Mouse (Mus musculus) telencephalon, adult 2 months (tissue): ENCODE data around the gene Ptprz1.

ENCODE experiments used
- DNase-seq: peaks from one replicate; pipeline ENCODE4 v3.0.0-alpha.2; 2011; ENCODE audit warnings: low read depth, low spot score

Ptprz1 gene

DNA sequence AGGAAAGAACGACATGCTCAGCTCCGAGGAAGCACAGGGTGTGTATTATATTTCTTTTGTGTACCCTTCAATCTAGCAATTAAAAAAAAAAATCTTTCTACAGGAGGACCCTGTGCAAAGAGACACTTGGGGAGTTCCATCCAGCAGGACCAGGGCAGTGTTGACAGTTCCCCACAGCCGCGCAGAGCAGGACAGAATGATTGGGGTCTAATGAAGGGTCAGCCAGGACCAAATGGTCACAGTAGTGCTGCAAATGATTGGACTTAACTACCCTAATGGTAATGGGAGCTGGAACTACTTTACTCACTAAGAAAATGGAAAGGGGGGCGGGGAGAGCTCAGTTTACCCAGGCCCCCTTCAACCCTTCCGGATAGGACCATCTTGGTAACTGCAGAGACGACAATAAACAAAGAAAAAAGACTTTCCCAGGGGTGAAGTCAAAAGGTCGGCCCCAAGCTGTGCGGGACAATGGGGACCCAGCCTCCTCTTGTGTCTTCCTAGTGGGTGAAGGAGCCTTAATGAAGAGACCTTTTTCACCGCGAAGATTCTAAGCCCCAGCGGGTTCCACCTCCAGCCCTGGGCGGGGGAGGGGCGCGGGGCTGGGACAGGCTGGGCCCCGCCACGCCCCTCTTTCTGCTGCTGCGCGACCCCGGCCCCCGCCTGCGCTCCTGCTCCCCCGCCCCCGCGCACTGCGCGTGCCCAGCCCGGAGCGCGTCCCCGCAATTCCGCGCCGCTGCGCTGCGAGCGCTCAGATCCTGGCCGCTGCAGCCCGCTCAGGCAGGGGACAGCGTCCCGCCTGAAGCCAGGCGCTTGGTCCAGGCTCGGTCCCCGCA, at the start of gene Ptprz1:
TSS of gene Ptprz1 (plus strand) at position 722 of the 833 bp plus-strand sequence.
- no peak for DNase-seq

DNA sequence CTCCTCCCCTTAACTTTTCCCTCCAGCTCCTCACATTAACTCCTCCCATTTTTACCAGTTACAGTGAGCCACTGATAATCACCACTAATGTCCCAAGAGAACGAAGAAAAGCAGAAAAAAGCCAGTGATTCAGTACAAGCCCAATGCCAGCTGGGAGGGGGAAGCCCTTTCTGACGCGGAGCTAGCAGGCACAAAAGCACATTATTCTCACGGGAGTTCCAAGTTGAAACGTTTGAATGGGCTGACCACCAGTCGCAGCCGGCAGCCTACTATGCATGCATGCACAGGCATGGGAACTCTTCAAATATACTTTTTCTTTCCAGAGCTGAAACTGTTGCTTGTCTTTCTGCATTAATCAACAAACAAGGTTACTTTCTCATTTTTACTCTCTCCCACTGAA, 41.7 kb upstream of the Ptprz1 start:
- DNase-seq = no peak

DNA sequence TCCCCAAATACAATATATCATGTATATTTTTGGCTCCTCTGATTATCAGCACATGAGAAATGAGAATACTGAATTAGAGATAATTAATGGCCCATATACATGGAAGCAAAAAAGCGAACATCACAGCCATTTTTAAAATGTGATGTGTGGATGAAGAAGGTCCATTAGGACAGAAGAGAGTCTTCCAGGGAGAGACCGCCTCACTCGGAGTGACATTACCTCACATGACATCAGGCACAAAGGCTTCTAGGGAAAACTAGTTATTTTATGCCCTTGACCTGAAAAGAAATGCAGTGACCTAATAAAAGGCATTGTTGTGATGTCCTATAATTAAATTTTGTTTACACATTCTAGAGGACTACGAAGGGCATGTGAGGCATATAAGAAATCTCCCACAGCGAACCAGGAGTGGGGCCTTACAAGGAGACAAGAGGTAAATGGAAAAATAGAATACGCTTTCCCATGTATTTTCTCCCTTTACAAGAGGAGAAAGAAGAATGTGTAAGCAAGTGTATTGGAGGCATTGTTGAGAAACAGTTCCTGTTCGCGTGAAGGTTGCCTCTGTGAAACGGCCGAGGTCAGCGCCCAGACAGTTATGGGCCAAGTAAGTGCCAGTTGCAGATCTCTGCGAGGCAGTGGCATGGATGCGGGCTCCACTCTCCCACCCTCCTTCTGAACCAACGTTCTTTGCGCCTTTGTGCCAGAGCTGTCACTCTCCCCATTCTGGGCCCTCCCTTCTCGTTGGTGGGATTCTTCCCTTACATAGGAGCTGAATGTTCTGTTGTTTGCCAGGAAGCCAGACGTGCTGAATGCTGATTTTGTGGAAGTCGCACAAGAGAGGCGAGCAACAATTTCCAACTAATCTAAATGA, 41.0 kb upstream of the Ptprz1 start:
- DNase-seq = no peak

DNA sequence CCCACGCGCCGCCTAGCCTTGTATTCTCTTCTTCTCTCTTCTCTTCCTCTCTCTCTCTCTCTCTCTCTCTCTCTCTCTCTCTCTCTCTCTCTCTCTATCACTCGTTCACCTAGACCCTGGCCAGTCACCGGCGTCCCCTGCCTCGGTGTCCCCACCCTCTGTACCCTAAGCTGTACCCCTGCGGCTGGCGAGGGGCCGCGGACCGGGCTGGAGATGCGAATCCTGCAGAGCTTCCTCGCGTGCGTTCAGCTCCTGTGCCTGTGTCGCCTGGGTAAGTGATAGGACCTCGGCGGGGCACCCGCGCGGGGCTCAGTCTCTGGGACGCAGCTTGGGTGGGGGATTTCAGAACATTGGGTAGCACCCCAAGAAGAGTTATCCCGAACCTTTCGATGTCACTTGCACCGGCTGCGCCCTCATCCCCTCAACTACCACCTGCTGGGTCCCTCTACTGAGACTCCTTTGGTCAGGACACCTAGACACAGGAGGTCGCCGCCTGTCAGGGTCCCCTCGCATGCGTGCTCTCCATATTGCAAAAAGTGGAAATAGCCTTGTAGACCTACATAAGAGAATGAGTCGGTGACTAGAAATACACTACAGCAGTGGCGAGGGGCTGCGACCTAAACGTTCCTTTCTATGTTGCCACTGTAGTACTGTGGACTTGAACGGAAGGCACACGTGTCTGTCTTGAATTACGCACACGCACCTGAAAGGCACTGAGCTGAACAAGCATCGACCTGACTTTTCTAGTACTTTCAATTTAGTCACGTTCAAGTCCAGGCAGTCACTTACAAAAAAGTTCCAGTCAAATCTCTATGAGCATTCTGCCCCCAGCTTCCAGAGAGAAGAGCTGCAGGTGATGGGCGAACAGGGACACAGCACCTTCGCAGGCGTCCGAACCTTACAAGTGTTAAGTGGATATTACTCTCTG, 576 bp downstream of the Ptprz1 start:
- DNase-seq = no peak

DNA sequence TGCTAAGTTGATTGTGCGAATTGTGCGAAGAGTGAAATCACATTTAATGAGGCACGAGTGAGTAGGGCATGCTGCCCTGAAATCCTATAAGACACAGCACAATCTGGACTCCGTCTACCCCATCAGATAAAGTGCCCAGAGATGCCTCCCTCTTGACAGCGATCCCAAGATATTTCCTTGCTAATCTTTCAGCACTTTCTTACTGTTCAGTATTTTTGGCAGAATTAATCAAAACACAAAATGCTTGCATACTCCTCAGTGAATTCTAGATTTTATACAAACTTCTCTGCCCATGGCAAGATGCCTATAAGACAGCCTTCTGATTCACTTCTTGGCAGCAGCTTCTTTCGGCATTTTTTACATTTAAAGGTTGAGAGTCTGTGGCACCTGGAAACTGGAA, 12.7 kb downstream of the Ptprz1 start:
- DNase-seq = no peak

DNA sequence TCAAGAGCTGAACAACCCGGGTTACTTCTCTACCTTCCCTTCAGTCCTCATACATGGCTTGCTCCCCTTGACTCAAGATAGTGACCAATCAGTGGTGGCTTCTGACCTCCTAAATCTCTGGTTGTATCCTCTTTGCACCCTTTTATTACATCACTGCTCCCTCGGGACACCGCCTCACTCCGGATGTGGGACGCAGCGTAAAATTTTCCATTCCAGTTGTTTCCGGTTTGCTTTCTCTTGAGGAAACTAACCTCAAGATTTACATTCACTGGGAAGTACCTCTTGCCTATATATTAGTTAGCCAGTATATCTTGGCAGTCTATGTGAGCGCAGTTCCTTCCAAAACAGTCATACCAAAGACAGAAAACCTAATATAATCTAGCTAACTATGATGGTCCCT, 14.0 kb downstream of the Ptprz1 start:
- no peak for DNase-seq

DNA sequence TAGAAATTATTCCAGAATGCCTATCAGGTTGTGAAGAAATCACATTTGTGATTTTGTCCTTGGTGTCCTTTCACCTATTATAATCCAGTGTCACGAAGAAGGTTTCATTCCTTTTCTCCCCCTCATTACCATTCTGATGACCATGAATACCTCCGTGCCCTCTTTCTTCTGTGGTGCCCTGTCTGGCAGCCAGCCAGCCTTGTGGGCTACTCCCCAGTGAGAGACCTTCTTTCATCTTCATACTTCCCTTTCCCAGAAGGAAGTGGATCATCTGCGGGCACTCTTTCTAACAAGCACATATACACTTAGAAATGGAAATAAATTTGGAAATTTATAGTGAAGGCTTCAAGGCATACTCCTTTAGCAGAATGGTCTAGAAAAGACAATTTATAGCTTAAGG, 26.7 kb downstream of the Ptprz1 start:
- no peak for DNase-seq

DNA sequence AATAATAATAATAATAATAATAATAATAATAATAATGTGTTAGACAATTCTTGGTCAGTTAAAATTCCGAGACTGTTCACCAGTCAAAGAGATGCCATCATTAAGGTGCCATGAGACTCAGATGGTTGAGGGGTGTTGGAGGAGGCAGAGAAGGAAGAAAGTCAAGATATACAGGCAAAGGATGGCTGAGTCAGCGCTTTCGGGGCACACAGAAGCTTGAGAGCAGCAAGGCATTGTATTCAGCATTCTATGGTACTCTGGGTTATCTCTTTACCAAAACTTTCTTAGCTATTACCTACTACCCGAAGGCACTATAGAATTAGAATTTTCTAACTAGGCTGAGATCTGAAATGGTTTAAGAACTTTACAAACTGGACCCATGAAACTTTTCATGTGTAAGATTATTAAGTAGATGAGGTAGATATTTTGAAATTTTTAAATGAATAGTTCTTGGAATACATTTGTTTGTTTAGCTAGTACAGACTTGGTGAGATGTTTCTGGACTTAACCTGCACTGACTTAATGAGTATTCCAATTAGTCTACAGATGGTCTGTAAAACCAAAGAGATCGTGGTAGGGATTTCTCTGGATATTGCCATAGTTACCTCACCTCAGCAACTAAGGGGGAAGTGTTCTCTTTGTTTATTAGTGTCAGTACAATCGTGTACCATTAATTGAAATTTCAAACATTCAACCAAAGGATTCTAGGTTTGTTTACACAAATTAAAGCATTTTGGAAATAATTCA, 33.4 kb downstream of the Ptprz1 start:
- no peak for DNase-seq

DNA sequence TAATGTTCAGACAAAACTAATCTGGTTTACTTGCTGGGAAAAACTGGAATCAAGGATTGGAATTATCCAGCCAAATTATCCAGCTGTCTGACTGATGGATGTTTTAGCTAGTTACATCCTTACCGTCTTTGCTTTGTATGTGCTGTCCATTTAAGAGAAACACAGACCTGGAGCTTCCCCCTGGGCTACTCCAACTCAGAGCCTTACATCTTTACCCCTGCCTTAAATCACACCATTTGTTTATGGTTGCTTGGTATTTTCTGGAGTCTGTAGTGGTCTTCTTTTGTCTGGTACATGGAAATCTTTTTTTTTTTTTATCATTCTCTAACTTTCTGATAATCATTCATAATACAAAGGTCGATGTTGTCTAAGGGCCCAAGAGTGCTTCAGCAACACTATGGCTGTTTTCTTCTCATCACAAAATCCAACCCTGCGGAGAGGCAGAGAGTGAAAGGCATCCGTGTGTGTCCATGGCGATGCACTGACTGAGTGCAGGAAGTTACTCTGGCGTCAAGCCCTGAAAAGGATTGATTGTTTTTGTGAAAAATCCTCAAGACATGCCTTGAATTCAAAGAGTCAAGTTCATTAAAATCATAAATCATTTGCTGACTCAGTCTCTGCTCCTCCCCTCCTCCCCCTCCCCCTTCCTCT, 34.1 kb downstream of the Ptprz1 start:
- DNase-seq = no peak

DNA sequence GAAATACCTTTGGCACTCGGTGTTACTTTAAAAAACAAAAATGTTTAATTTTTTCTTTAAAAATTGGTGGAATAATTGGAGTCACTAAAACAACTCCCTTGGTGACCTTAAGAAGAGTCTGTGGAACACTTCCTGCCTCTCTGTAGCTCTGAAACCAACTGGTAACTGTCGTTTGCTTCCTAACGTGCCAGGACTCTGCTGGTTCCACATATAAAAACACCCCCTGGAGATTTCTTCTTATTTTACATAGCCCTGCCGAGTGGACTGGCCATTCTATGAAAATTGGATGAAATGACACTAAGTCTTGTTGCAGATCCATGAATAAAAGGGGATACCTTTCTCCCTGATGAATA, 34.6 kb downstream of the Ptprz1 start:
- DNase-seq = no peak

DNA sequence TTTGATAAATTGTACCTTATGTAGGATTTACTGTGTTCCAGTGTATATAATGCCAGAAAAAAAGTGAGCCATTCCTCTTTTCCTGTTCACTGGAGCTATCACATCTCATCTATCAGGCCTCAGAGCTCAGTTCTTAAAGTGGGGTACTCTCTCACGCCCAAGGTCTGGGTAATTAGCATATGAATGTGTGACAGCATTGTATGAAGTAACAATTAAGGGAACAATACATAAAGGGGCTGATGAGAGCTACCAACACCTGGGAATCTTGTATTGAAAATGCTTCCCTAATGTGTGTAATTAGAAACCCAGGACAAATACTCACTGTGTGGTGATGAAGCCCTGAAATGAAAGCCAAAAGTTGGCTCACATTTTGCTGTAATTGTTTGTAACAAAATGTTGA, 47.6 kb downstream of the Ptprz1 start:
- no peak for DNase-seq

DNA sequence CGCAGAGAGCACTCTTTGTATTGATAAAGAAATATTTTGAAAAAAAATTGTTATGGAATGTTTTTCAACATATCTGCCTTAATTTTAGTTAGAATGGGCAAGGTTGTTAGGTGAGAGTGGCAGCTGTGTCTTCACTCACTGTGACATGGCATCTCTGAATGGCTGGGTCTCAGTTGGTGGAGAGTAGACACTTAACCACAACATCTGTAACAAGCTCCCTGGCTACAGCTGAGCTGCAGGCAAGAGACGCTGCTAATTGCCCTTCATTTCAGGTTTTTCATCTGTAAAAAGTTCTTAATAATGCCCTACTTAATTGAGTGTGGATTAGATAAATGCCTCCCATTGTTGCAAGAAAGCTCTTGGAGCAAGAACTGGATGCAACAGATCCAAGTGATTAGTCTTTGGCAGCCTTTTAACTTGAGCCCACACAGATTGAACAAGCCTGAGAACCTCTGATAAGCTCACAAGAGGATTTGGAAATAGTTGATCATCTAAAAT, 57.5 kb downstream of the Ptprz1 start:
- no peak for DNase-seq

DNA sequence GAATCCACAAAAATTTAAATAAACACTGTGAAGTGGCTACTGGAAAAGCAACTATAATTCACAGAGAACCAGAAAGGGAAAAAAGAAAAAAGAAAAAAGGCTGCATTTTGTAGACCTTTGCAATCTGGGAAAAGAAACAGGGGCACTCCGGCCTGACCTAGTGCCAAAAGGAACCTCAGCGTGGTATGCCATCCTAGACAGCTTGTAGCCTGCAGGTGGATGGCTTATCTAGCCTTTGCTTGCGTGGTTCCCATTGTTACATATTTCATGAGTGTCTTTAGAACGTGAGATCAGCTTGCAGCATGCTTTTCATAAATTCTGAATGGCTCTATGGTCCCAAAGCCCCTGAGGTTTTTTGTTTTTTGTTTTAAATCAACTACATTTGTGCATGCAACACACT, 61.8 kb downstream of the Ptprz1 start:
- DNase-seq = no peak

DNA sequence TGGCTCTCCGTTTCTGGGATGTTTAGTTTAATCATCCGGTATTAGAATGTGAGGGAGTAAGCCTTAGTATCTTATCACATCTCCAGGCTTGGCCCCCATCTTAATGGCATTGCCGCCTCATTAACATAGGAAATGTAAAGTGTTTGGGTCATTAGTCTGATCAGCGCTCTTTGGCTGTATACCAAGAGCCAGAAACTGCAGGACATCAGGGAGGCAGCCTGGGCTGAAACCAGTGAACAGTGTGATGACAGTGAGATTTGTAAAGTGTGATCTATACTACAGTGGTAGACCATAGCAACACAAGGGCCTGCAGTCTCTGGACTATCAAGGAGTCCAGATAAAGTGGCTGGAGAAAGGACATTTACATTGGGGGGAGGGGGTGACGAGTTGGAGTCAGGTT, 62.2 kb downstream of the Ptprz1 start:
- DNase-seq = no peak

DNA sequence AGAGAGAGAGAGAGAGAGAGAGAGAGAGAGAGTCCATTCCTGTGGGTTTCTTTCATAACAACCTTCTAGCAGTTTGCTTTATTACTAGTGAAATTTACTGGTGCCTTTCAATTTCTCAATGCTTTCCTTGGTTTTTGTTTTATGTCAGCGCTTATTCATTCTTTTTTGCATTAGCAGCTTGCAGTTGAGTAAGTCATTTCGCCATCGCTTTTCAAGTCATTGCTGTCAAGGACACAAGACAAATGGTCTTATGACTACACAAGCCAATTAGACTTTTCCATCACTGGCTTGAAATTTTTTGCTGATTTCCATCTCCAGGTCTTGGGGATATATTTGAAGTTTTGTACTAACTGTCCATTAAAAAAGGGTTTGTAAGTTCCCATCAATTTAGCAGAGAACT, 68.9 kb downstream of the Ptprz1 start:
- DNase-seq = no peak

DNA sequence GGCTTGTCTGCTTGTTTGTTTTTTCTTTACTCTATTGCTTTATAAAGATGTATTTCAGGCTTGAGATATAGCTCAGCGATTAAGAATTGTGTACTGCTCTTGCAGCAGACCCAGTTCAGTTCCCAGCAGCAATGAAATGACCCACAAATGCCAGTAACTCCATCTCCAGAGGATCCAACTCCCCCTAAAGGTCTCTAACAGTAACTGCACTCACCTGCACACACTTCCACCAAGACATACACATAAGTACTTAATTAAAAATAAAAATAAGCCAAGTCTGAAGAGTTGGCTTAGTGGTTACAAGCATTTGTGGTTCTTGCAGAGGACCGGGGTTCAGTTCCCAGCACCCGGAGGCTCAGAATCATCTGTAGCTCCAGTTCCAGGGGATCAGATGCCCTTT, 88.1 kb downstream of the Ptprz1 start:
- DNase-seq = no peak

DNA sequence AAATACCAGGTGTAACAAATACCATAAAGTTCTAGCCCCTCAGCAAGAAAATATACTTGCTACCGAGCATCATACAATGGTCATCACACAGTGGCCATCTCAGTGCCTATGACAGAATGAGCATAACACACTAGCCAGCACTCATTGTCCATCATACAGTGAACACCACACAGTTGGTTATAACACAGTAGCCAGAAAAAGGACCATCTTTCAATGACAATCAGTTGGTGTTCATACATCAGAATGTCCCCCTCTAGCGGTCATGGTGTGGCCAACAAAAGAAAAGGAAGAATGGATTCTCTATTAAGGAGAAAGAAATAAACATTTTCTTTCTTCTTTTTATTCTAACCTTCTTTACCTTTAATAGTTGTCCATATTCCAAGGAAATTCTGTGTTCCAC, 92.8 kb downstream of the Ptprz1 start:
- DNase-seq = no peak

DNA sequence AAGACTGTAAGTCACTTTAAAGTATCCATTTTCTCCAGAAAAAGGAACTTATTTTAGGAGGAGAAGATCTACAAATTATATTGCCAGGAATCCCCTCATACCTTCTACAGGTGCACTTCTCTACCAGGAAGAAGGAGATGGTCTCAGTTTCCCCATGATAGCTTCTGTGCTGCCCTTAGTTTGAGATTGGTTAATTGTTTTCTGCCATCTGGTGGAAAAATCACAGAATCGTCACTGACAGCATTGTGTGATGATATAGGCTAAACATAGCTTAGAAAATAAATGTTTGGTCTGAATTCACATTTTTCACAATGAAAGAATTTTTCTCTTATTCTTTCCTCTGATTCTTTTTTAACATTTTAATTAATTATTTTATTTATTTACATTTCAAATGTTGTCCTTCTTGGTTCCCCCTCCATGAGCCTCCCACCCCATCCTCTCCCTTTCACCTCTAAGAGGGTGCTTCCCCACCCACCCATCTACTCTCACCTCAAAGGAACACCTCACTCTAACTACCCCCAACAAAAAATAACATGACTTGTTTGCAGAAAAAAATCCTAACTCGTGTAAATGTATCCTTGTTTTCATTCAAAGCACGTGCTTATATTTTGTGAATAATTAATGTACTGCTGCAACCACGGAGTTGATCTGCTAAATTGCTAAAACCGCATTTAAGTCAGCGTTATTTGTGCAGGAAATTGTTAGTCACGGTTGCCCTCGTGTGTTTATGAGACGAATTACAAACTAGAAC, 108.6 kb downstream of the Ptprz1 start:
- peak; percentile 44 for DNase-seq

DNA sequence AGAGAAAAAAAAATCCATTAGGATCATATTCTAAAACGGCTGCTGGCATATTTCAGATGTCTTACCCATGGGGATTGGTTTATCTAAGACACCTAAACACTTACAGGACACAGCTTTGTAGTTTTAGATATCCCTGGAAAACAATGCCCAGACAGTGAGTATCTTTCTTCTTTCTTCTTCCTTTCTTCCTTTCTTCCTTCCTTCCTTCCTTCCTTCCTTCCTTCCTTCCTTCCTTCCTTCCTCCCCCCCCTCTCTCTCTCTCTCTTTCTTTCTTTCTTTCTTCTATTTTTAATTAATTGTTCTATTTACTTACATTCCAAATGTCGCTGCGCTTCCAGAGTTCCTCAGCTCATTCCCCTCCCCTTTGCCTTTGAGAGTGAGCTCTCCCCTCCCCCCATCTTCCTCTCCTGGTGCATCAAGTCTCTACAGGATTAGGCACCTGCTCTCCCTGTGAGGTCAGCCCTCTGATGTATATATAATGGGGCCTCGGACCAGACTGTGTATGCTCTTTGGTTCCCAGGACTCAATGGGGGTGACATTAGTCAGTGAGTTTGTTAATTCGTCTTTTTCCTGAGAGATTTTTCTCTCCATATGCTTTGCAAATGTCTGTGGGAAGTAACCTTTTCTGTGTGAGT, 109.3 kb downstream of the Ptprz1 start:
- DNase-seq = no peak
